Mouse (Mus musculus) thymus, postnatal 14 days (tissue): Measurements from ENCODE around the gene Asb10.
"Not testable (repeated sequence)": the region's sequence is repeated elsewhere in the genome, so short reads cannot be mapped to it uniquely, and the experiment has no call there.

Experiments
- DNase-seq: peaks from one replicate; pipeline ENCODE4 v3.0.0; 2021

Asb10 gene

DNA sequence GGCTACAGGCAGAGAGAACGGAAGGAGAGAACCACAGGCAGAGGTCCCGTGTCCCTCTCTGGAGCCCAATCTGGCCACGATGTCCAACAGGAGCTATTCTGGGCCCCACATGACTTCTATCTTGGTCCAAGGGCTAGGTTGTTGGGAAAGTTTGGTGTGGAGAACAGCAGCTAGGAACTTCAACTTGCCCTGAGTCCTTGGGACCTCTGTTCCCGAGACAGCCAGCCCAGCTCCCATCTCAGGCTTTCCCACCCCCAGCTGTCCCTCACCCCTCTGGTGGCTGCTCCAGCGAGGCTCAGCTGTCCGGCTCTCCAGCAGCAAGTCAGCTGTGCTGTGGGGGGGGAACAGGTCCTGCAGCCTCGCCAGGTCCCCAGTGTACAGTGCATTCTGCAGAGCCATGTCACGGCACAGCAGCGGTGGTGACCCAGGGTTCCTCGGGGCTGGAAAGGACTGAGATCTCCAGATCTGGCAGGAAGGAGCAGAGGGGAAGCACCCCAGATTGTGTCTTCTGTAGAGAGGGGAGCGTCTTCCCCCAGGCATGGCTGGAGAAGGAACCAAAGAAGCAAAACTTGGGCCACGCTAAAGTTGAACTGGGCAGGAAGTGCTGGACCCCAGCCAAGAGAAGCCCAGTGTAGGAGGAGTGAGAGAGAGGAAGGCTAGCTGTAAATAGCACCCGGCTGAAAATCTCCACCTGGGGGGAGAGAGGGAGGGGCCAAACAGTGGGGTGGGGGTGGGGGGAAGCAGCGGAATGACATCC is at the start of gene Asb10:
TSS of gene Asb10 (minus strand) at position 592 of the 757 bp plus-strand sequence.
- no peak for DNase-seq

DNA sequence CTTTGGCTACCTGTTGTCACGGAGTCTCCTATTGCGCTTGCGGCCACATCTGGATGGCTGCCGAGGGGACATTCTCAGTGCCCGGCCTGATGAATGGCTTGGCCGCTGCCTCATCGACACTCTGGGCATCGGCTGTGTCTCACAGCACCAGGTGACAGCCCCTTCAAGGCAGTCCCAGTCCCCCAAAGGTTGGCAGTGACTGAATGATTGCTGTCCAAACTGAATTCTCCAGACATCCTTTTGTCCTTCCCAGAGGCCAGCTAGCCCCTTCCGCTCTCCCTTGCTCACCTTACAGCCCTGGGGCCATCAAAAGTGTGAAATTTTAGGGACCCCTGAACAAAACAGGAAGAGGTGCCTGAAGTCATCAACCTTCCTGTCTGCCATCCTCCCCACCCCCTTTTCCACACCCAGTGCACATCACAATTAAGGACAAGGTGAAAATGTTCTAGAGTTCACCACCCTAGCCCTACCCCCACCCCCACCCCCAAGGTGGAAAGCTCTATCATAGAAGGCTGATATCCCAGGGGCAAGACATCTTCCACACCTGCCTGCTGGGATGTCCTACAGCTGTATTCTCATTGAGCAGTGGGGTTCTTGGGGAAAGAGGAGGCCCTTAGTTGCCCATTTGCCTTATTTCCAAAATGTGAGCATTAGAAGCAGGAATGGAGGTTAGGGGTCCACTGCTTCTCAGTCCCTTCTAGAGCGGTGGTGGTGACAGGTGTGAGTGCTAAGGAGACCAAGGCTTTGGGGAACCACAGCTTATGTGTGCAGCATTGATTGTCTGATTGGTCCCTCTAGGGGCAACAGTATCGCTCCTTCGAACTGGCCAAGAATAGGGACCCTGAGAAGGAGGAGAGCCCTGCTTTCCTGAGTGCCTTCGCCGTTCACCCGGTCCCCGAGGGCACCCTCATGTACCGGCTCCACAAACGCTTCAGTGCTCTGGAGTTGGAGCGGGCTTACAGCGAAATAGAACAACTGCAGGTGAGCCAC is 49.0 kb upstream of the Asb10 start:
- no peak for DNase-seq

DNA sequence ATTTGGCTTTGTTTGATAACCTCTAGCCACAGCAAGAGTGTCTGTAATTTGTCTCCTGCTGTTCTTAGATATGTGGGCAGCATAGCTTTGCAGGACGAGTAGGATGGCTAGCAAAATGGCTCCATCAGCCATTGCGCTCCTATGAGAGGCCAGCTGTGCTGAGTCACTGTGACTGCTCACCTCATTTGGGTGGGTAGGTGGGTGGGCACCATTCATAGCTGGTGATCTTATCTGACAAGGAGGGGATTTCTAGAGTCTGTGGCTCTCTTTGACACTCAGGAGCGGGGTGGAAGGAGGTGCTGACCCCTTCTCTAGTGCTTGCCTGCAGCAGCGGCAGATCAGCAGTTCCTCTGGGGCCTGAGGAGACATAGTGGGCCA is 46.4 kb upstream of the Asb10 start:
- DNase-seq, result no peak

DNA sequence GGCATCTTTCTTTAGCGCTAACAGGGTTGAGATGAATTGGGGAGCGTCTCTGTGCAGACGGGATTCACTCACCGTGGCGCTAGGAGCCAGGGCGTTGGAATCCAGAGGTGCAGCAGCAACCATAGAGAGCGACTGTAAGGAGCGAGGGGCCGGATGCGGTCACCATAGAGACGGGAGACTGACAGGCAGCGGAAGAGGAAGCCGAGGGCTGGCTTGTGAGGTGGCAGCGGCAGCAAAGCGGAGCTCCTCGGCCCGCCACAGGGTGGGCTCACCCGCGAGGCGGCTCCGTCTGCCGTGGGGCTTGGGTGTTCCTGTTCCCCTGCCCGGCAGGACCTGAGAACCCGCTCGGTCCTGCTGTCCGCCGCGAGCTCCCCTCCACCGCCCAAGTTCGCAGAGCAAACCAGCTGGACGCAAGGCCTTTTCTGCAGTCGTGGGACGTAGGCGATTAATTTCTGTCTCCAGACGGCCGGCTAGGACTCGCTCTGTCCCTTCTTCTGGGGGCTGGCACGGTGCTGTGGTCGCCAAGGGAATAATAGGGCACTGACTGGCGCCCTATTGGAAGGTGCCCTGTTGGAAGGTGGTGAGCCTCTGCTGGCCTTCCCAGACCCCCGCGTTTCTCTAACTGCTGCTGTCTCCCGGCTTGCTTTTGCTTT is 45.9 kb upstream of the Asb10 start, which contains the start of gene Chpf2:
TSS of gene Chpf2 (plus strand) at position 195 of the 653 bp plus-strand sequence.
- peak; percentile 89 for DNase-seq

DNA sequence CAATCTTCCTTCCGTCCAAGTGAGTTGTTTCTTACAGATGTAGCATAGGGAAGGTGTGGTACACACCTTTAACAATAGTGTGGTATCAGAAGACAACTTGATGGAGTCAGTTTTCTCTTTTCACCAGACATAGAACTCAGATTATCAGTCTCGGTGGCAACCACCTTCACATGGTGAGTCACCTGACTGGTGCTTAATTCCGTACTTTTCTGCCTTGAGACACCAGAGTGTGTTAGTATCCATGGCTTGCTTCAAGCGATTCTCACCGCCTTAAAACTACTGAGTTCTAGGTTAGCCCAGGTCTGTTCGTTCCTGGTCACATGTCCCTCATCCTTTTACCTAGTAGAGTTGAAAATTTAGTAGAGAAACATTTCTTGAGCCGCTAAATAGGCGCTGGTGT is 45.3 kb upstream of the Asb10 start:
- no peak for DNase-seq

DNA sequence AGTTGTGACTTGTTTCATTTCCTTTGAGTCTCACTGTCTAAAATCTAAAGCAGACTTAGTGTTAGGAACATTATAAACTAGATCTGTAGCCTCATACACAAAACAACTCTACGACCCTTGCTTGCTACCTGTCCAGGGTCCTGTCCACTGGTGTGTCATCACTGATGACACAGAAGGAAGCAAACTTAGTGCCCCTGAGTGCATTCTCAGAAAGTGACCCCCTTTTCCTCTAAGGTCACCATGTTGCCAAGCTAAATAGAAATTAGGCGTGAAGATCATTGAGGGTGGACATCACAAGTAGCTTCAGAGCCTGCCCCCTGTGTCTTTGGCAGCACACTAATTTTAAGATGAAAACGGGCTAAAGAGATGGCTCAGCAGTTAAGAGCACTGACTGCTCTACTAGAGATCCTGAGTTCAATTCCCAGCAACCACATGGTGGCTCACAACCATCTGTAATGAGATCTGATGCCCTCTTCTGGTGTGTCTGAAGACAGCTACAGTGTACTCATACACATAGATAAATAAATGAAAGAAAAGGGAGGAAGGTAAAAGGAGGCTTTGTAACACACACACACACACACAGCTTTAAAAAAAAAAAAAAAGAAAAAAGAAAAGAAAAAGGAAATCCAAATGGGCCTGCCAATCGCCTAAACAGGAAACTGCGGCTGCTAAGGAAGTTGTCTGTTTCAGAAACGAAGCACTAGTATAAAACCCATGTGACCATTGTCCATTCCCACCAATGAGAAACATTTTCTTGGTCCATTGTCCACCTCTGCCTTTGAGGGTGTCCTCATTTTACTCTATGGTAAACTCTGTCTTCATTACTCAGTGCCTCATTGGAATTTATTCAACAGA is 37.6 kb upstream of the Asb10 start:
- no peak for DNase-seq

DNA sequence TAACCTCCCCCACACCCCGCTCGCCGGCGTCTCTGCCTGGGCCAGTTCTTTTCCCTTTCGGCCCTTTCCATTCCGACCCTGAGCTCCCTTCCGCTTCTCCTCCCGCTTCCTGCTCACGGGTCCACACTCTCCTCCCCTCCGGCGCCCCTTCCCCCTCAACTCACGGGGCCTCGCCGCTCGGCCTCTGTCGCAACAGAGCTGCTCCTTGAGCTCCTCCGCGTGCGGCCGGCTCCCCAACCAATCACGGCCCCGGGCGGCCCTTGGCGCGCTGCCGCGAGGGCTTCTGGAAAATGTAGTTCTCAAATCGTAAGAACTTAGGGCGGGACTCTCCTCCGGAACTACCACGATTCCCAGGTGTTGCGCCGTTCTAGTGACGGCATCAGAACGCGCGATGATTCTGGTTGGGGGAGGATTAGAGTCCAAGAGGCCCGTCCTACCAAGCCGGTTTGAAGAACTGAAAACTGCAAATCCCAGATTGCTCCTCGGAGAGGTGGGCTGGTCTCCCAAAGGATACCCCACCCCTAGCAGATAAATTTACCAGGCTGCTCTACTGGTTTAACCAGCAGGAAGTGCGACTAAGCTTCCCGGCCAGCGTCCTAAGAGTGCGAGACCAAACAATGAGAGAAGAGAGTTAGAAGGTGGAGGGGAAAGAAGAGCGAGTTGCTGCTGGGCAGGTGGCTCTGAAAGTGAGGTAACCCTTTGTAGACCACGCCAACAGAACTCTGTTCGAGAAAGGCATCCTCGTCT is 36.6 kb upstream of the Asb10 start, which contains the start of gene Abcf2:
TSS of gene Abcf2 (minus strand) at position 285 of the 747 bp plus-strand sequence.
- DNase-seq, result peak; percentile 99

DNA sequence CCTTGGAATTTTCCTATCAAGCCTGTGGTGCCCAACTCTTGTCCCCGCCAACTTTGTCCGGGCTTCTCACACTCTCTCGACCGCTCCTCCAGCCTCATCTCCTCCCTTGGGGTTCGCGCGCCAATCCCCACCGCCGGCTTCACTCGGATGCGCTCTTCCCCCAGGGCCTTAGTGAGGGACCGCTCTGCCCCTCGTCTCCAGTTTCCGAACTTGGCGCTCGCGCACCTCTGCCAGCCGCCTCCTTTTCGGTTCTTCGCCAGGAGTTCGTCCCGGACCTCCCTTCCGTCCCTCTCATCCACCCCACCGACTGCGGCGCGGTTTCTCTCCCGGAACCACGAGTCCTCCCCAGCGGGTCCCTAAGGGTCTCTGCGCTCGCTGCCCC is 36.0 kb upstream of the Asb10 start:
- DNase-seq, result no peak

DNA sequence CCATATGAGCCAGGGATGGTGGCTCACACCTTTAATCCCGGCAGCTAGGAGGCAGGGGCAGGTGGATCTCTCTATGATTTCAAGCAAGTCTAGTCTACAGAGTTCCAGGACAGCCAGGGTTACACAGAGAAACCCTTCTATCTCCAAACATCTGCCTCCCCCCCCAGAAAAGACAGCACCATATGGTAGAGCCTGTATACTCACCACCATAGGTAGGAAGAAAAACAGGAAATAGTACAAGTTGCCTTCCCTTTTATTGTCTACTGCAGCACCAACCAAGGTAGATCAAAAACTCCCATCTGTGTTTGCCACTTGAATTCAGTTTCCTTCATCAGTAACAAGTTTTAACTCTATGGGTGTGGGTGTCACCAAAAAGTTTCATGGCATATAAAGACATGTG is 35.2 kb upstream of the Asb10 start:
- no peak for DNase-seq

DNA sequence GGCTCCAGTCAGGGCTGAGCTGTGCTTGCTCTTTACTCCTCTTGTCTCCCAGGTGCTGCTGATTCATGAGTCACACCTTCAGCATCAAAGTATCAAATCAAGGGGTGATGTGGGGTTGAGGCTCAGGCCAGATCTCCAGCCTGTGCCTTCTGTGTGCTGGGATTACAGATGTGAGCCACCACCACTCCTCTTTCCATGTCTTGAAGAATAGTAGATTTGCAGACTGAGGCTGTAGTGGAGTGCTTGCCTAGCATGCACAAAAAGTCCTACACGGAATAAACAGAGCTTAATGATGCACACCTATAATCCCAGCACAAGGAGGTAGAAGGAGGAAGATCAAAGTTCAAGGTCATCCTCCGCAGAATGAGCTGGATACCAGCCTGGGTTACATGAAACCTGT is 15.9 kb upstream of the Asb10 start, which contains the start of gene 4931409K22Rik:
TSS of gene 4931409K22Rik (minus strand) at position 101 of the 400 bp plus-strand sequence.
- no peak for DNase-seq

DNA sequence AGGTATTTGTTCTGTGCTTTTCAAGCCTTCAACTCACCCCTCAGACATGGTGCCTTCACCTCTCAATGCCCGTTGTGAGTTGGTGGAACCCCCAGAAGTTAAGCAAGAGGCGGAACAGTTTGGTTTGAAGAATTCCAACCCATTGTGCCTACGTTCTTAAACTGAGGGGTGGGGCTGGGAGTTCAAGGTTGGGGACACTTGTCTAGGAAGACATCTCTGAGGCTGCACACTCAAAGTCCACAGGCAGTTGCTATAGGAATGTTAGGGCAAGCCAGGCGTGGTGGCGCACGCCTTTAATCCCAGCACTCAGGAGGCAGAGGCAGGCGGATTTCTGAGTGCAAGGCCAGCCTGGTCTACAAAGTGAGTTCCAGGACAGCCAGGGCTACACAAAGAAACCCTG is 14.6 kb upstream of the Asb10 start:
- not testable (repeated sequence) for DNase-seq

DNA sequence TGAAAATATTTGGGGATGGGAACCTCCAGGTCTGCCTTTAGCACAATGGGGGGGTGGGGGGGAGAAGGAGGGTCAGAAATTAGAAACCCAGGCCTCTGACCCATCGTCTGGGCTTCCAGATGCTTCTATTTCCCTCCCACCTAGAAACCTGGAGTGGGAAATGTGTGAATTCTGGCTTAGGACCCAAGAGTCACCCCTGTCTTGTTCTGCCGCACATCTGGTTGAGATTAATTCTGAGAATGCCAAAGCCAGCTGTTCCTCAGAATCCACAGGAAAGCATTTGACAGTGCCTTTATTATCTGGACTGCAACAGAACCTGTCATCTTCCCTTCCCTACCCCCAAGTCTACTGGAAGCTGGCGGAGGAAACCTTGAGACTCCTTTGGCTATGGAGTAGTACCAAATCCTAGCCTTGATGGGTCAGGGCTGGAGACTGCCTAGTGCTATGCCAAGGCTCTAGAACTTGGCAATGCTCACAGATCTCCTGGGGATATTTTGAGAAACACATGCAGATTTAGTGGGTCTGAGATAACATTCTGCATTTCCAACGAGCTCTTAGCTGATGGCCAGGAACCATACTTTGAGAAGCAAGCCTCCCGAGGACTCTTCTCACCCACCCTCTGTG is 13.0 kb upstream of the Asb10 start:
- DNase-seq, result no peak

DNA sequence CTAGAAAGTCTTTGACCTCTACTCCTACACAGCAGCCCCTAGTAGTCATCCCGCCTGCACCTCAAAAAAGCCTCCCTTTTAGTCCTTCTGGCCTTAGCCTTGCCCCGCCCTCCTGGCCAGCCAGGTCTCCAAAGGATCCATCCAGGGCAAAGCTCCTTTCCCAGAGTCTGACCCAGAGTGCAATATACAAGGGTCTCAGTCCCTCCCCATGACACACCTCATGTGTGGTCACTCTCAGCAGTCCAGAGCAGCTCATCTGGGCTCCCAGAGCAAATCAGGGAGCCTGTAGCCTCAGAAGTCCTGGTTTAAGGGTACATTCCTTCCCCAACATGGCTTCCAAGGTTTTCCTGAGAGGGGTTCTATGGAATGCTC is 10.5 kb upstream of the Asb10 start:
- DNase-seq, result no peak

DNA sequence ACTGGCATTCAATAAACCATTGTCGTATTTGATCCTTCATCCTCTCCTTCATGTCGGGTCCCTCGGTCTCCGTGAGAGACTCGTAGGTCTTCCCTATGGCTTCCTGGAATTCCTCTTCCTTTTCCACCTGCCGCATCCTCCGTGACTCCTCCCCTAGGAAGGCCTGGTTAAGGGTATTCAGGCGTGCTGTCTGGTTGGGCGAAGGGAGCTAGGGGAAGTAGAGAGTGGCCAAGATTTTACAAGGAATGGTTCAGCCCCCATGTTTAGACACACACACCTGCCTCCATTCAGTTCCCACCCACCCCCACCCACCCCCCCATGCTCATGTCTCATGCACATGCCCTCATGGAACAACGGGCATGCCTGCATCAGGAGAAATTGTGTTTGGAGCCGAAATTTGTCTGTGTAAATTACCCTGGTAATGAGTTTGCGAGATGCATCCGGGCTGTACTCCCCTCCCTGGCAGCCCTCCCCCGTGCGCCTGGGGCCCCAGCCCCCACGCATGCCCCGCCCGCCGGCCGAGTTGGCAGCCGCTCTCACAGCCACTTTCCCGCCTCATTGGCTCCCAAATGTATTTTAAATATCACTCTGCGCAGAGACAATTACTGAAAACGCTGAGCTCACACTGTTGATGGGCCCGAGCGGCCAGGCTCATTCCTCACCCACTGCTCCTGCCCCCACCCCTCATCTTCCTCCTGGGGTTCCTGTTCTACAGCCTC is 10.0 kb upstream of the Asb10 start:
- DNase-seq, result peak; percentile 69

DNA sequence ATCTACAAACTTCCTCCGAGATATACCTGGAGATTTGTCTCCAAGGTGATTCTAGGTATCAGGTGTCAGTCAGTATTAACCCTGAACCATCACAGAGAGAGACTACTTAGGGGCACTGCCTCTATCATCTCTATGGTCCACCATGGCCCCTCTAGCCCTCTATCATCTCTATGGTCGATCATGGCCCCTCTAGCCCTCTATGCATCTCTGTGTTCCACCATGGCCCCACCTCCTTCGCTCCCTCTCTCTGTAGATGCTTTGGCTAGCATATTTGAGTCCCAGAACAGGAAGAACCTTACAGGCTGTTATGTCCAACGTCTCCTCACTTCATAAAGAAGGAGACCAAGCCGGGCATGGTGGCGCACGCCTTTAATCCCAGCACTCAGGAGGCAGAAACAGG is 1.9 kb upstream of the Asb10 start:
- DNase-seq, result no peak

DNA sequence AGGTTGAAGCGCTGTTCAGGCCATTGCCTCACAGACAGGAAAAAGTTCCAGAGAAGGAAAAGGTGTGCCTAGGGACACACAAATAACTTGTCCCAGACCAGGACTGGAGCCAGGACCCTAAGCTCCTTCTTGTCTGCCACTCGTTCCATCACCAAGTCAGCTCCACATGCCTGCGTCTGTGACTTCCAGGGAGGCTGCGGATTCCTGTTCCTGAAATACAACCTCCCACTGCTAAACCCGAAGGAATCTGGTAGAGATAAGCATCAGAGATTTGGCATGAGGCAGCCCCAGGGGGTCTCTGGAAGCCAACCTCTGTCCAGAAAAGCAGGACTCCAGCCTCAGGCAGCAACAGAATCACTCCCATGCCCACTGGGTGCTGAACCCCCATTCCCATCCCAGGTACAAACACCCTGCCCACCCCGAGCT is 379 bp upstream of the Asb10 start:
- DNase-seq, result no peak

DNA sequence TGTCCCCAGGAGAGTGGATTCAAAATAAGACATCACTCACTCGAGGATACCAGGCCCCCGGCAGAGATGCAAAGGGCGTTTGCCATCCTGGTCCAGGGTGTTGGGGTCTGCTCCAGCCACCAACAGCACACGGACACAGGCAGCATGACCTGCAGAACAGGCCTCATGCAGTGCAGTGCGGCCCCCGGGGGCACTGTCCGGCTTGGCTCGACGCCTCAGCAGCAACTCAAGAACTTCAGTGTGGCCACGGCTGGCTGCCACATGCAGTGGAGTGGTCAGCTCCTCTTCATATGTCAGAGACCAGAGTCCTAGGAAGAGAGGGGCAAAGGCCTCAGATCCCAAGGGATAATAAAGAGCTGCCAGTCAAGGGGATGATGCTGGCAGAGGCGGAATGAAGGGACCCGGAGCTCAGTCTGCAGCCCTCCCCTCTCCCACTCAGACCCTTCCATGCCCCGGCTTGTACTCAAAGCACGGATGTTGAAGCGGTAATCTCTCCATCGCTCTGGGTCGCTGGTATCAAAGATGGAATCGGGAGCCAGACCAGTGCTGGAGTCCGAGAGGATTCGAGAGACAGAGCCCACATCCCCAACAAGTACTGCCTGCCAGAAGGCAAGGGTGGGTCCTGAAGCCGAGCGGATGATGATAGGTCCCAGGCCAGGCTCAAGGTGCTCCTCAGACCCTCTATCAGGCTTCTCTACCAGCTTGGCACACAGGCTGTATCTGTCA is 1.0 kb downstream of the Asb10 start:
- no peak for DNase-seq

DNA sequence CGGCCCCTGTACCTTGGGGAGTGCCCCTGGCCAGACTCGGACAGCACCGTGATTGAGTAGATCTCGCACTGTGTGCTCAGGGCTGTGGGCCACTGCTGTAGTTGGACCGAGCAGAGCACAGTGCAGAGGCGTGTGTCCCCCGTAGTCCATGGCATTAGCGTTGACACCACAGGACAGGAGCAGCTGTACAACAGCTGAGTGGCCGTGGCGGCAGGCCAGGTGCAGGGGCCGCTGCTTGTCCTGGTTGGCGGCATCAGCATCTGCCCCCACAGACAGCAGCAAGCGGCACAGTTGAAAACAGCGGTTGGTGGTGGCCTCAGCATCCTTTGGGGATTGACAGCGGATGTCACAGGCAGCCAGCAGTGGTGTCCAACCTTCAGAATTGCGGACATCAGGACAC is 3.2 kb downstream of the Asb10 start:
- no peak for DNase-seq

DNA sequence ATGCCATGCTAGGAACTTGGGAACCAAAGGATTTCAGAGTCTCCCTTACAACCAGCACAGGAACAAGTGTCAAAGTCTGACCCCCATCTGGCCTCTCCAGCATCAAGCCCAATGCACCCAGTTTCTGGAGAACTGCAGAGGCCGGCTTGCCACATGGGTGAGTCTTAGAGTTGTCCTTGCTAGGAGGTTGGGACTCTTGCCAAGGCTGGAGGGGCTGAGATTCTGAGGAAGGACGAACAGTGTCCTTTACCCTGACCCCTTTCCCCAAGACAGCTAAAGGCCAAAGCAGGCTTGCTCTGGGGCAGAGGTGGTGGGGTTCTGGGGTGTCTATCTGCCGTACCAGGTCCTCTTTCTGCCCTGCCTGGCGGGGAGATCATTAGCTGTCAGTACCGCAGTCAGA is 4.3 kb downstream of the Asb10 start:
- DNase-seq, result no peak

DNA sequence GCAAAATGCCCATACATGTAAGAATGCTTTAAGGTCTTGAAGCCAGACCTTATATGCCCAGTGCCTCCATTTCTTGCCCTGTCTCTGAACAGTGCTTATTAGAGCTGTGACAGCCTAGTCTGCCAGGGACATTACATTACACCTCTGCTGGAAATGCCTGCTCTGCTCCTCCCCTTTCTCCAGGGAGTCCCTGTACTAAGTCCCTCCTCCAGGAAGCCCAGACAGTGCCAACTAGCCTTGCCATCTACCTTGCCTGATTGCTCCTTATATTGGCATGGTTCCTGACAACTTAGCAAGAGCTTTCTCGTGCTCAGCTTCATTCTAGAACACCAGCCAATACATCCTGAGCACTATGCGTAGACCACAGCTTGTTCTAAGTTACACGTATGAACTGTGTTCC is 5.0 kb downstream of the Asb10 start:
- DNase-seq, result no peak
